Mouse (Mus musculus): Measurements from ENCODE around the gene Hmmr. TPM values are rescaled to one million over a fixed set of nuclear protein-coding genes. Genes with fewer than 3 reads are reported as not detected.

Gene Hmmr
- total RNA-seq, 4 experiments from 2014 or later, result 0.09 to 0.25 (median 0.20) TPM; not detected in 1

- DNase-seq (ENCODE audit: low spot score), result no peak
Observed at GRCm38 (mm10) chr11:40695103-40695502, 38.1 kb downstream of the Hmmr start, which contains the start of gene Mat2b. Gene Mat2b (minus strand): TSS chr11:40695203.

- peak; percentile 82 for DNase-seq (ENCODE audit: low spot score)
Observed at GRCm38 (mm10) chr11:40694311-40695087, 38.7 kb downstream of the Hmmr start.

GRCm38 (mm10) chr11:40693366-40693951 is 39.8 kb downstream of the Hmmr start:
- peak; percentile 35 for DNase-seq (ENCODE audit: low spot score)

- peak; percentile 96 for DNase-seq (ENCODE audit: low spot score)
Observed at GRCm38 (mm10) chr11:40692511-40693365, 40.5 kb downstream of the Hmmr start.

- no peak for DNase-seq (ENCODE audit: low spot score)
Observed at GRCm38 (mm10) chr11:40692101-40692509, 41.1 kb downstream of the Hmmr start.

- DNase-seq (ENCODE audit: low spot score), result peak; percentile 5
Observed at GRCm38 (mm10) chr11:40690444-40691127, 42.6 kb downstream of the Hmmr start.

- DNase-seq (ENCODE audit: low spot score), result no peak
Observed at GRCm38 (mm10) chr11:40683295-40683694, 49.9 kb downstream of the Hmmr start.

- no peak for DNase-seq (ENCODE audit: low spot score)
Observed at GRCm38 (mm10) chr11:40682456-40682855, 50.8 kb downstream of the Hmmr start.

GRCm38 (mm10) chr11:40677169-40677568 is 56.1 kb downstream of the Hmmr start:
- no peak for DNase-seq (ENCODE audit: low spot score)

GRCm38 (mm10) chr11:40675014-40675730 is 58.0 kb downstream of the Hmmr start:
- no peak for DNase-seq (ENCODE audit: low spot score)

Other genes starting within 250 kb of the Hmmr start
- gene Mat2b, start 38.2 kb downstream of the Hmmr start, total RNA-seq (2022), result 100 to 1,000 TPM in 2 of 4 experiments, 10 to 100 TPM in 2; 92.5 to 111 (median 98.4) TPM
- gene Nudcd2, start 245 bp upstream of the Hmmr start, total RNA-seq (2022), result 10 to 100 TPM; 13.1 to 19.0 (median 15.7) TPM
- gene Ccng1, start 21.9 kb upstream of the Hmmr start, total RNA-seq (2022), result 100 to 1,000 TPM; 477 to 593 (median 535) TPM